Mouse (Mus musculus): Measurements from ENCODE around the gene Prnp. TPM values are rescaled to one million over a fixed set of nuclear protein-coding genes. Genes with fewer than 3 reads are reported as not detected.

The Prnp gene
- polyA plus RNA-seq, 1 experiment from 2014 or later: 46.2 TPM

- DNase-seq (ENCODE audit: low spot score): no peak
These were observed 3.5 kb upstream of the Prnp start for GRCm38 (mm10) chr2:131906266-131906665.

GRCm38 (mm10) chr2:131906846-131907245 lies 2.9 kb upstream of the Prnp start:
- DNase-seq (ENCODE audit: low spot score): no peak

- DNase-seq (ENCODE audit: low spot score): no peak
These were observed 2.4 kb upstream of the Prnp start for GRCm38 (mm10) chr2:131907311-131907710.

GRCm38 (mm10) chr2:131908351-131908861 lies 1.3 kb upstream of the Prnp start:
- no peak for DNase-seq (ENCODE audit: low spot score)

GRCm38 (mm10) chr2:131908906-131909305 lies 822 bp upstream of the Prnp start:
- DNase-seq (ENCODE audit: low spot score): no peak

- DNase-seq (ENCODE audit: low spot score): no peak
These were observed 1.1 kb downstream of the Prnp start for GRCm38 (mm10) chr2:131910847-131911246.

- DNase-seq (ENCODE audit: low spot score): no peak
These were observed 1.6 kb downstream of the Prnp start for GRCm38 (mm10) chr2:131911341-131911740.

GRCm38 (mm10) chr2:131912526-131913258 lies 3.0 kb downstream of the Prnp start:
- no peak for DNase-seq (ENCODE audit: low spot score)

GRCm38 (mm10) chr2:131932275-131932902 lies 22.7 kb downstream of the Prnp start:
- no peak for DNase-seq (ENCODE audit: low spot score)

- no peak for DNase-seq (ENCODE audit: low spot score)
These were observed 23.3 kb downstream of the Prnp start for GRCm38 (mm10) chr2:131933013-131933412.

- DNase-seq (ENCODE audit: low spot score): no peak
These were observed 23.9 kb downstream of the Prnp start for GRCm38 (mm10) chr2:131933598-131933997.

GRCm38 (mm10) chr2:131934243-131934642 lies 24.5 kb downstream of the Prnp start:
- DNase-seq (ENCODE audit: low spot score): no peak

- peak; percentile 65 for DNase-seq (ENCODE audit: low spot score)
These were observed 25.8 kb downstream of the Prnp start for GRCm38 (mm10) chr2:131935390-131936105.

GRCm38 (mm10) chr2:131936410-131936809 lies 26.7 kb downstream of the Prnp start:
- DNase-seq (ENCODE audit: low spot score): no peak

- DNase-seq (ENCODE audit: low spot score): peak; percentile 77
These were observed 29.8 kb downstream of the Prnp start for GRCm38 (mm10) chr2:131939404-131940111.

- DNase-seq (ENCODE audit: low spot score): no peak
These were observed 30.8 kb downstream of the Prnp start for GRCm38 (mm10) chr2:131940506-131940905.

- no peak for DNase-seq (ENCODE audit: low spot score)
These were observed 31.8 kb downstream of the Prnp start for GRCm38 (mm10) chr2:131941501-131941900.

- DNase-seq (ENCODE audit: low spot score): no peak
These were observed 34.6 kb downstream of the Prnp start for GRCm38 (mm10) chr2:131944370-131944769.

- no peak for DNase-seq (ENCODE audit: low spot score)
These were observed 35.5 kb downstream of the Prnp start for GRCm38 (mm10) chr2:131945225-131945624.

- no peak for DNase-seq (ENCODE audit: low spot score)
These were observed 36.0 kb downstream of the Prnp start for GRCm38 (mm10) chr2:131945765-131946164.

GRCm38 (mm10) chr2:131946351-131946750 lies 36.6 kb downstream of the Prnp start:
- DNase-seq (ENCODE audit: low spot score): no peak

Measured in thymus, postnatal 0 days (tissue).